Mouse (Mus musculus): ENCODE measurements around the gene Prpf19. TPM values are rescaled to one million over a fixed set of nuclear protein-coding genes. Genes with fewer than 3 reads are reported as not detected.

The Prpf19 gene
- polyA plus RNA-seq, 1 experiment from 2014 or later = 45.5 TPM

DNA sequence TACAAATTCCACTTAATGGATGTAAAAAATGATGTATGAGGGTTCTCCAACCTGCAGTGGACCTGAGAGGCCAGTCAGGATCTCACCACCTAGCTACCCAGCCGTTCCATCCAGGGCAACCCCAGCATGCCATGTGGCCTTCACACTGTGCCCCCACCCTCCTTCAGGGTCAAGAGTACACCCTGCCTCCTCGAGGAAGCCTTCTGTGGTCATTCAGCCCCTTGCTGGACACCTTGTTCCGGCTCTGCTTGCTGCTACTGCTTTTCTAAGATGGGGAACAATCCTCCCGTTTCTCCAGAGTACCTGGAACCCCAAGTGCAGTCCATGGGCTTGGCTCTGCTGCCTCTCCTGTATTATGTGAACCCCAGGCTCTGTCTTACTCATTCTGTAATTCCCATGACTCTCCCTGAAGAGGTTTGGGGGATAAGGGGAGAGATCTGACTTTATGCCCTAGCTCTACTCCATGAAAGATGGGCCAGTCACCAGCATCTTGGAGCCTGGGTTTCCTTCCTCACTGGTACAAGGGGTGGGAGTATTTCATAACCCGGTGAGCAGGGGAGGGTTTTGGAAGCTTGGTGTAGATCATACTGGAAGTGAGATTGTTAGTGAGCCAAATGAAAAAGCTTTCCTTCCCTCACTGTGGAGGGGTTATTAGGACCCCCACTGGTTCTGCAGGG, 26.9 kb upstream of the Prpf19 start:
- peak overlapping the region; percentile 98 for H3K9ac ChIP-seq (ENCODE audit: low read length)
- peak overlapping the region; percentile 91 for H3K4me2 ChIP-seq (ENCODE audit: low read length)
- WGBS = 27% methylated on average over 5 of the region's 5 CpGs
- no peaks in the 10 kb centered on the region for H3K27me3 ChIP-seq (replicated peaks; ENCODE audit: control insufficient read depth, insufficient read depth, low read length)
- H3K36me3 ChIP-seq (ENCODE audit: control insufficient read depth, insufficient read depth, low read length) = peaks cover 63% of the 10 kb centered on the region
- no peaks in the 10 kb centered on the region for H3K9me3 ChIP-seq (replicated peaks; ENCODE audit: control insufficient read depth, low read length)
- peaks cover 19% of the 10 kb centered on the region for H3K4me1 ChIP-seq (ENCODE audit: control insufficient read depth, insufficient read depth, low read length)
- DNase-seq (ENCODE audit: low spot score) (no peak), ATAC-seq (no peak)
- peak overlapping the region; percentile 95 for H3K4me3 ChIP-seq (ENCODE audit: low read depth, low read length)
- H3K27ac ChIP-seq (ENCODE audit: low read depth, low read length) = peak overlapping the region; percentile 46; the same call in 1 of the 2 replicates

DNA sequence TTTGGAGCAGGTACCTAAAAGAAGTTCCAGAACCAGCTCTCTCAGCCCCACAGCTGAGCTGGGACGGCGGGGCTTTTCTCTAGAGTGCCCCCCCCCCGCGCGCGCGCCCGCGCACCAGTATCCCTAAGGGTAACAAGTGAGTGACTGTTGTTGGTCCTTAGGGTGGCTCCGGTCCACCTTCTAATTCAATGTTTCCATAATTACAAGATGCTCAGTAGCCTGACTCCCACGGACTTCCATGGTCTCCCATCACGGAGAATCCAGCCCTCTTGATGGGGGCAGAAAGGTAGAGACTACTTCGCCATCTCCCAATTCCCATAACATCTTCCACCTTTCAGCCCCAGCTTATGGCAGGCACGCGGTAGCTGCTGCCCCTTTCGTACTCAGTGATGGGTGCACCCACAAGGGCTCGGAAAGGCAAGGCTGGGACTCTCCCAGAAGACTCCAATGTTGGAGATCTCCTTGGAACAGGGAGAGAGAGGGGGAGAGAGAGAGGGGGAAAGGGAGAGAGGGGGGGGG, 26.3 kb upstream of the Prpf19 start:
- peaks cover 63% of the 10 kb centered on the region for H3K36me3 ChIP-seq (ENCODE audit: control insufficient read depth, insufficient read depth, low read length)
- H3K9ac ChIP-seq (ENCODE audit: low read length) = peak overlapping the region; percentile 98
- ATAC-seq = peak; percentile 38
- H3K27ac ChIP-seq (ENCODE audit: low read depth, low read length) = peak overlapping the region; percentile 92
- H3K4me2 ChIP-seq (ENCODE audit: low read length) = peak overlapping the region; percentile 91
- 0% methylated on average over 17 of the region's 17 CpGs for WGBS
- H3K27me3 ChIP-seq (replicated peaks; ENCODE audit: control insufficient read depth, insufficient read depth, low read length) = no peaks in the 10 kb centered on the region
- H3K4me3 ChIP-seq (ENCODE audit: low read depth, low read length) = peak overlapping the region; percentile 95
- no peaks in the 10 kb centered on the region for H3K9me3 ChIP-seq (replicated peaks; ENCODE audit: control insufficient read depth, low read length)
- H3K4me1 ChIP-seq (ENCODE audit: control insufficient read depth, insufficient read depth, low read length) = peaks cover 19% of the 10 kb centered on the region
- DNase-seq (ENCODE audit: low spot score) = peak; percentile 40

DNA sequence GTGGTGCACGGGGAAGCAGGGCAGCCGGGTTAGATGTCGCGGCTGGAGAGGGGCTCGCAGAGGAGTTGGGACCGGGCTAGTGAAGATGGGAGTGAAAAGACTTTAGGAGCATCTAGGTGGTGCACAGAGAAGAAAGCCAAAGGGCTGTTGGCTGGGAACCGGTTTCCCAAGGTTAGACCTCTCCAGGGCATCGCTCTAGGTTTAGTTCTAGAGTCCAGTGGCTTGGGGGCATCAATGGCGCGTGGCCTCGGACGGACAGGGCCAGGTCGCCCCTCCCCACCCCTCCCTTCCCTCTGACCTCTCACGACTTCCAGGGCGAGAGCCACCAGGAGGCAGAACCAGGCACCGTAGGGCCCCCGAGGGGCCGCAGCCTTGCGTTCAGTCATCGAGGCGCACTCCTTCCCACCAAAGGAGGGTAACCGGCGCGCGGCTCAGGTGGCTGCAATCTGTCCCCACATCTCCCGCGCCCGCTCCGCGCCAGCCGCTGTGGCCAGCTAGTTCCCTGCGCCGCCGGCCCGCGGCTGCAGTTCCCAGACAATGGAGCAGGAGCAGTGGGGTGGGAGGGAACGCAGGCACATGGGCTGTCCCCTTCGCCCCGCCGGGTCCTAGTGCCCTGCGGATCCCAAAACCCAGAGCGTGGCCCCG, 25.7 kb upstream of the Prpf19 start:
- H3K27me3 ChIP-seq (replicated peaks; ENCODE audit: control insufficient read depth, insufficient read depth, low read length) = no peaks in the 10 kb centered on the region
- ATAC-seq = peak; percentile 96
- no peaks in the 10 kb centered on the region for H3K9me3 ChIP-seq (replicated peaks; ENCODE audit: control insufficient read depth, low read length)
- peaks cover 19% of the 10 kb centered on the region for H3K4me1 ChIP-seq (ENCODE audit: control insufficient read depth, insufficient read depth, low read length)
- H3K36me3 ChIP-seq (ENCODE audit: control insufficient read depth, insufficient read depth, low read length) = peaks cover 63% of the 10 kb centered on the region
- peak overlapping the region; percentile 92 for H3K27ac ChIP-seq (ENCODE audit: low read depth, low read length)
- H3K9ac ChIP-seq (ENCODE audit: low read length) = peak overlapping the region; percentile 98
- peak; percentile 93 for DNase-seq (ENCODE audit: low spot score)
- peak overlapping the region; percentile 95 for H3K4me3 ChIP-seq (ENCODE audit: low read depth, low read length)
- WGBS = under 1% methylated on average over 42 of the region's 43 CpGs
- H3K4me2 ChIP-seq (ENCODE audit: low read length) = peak overlapping the region; percentile 91

DNA sequence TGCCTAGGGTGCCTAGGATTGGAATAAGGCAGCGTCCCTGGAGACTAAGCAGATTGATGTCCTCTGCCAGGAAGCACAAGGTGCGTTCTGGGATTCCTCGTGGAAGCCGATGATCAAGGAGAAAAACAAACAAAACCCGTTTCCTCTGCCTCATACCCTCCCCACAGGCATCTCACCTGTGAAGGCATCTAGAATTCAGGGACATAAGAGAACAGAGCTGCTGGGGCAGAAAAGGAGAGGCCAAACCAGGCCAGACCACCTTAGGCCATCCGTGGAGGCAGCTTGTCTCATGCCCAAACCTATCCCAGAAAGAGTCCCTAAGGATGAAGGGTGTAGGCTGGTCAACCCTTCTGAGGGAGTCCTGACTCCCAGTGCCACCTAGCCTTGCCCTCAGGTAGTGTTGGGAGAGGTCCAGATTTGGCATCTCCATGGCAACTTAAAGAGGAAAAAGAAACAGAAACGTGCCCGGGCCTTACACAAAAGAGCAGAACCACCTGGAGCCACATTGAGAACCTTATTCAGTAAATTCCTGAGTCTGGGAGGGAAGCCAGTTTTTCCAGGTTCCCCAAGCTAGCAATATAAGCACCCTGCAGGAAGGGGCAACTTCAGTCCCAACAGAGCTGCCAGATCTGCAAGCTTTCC, 25.0 kb upstream of the Prpf19 start, which contains the start of gene Tmem132a:
TSS of gene Tmem132a (minus strand) at position 55 of the 642 bp plus-strand sequence.
- peak within 1 kb of the TSS; percentile 95 for H3K4me3 ChIP-seq (ENCODE audit: low read depth, low read length)
- WGBS = 2% methylated on average over 8 of the region's 8 CpGs
- H3K27me3 ChIP-seq (replicated peaks; ENCODE audit: control insufficient read depth, insufficient read depth, low read length) = no peaks in the 10 kb centered on the region
- ATAC-seq = peak; percentile 33
- DNase-seq (ENCODE audit: low spot score) = peak; percentile 35
- peak within 1 kb of the TSS; percentile 91 for H3K4me2 ChIP-seq (ENCODE audit: low read length)
- H3K27ac ChIP-seq (ENCODE audit: low read depth, low read length) = peak within 1 kb of the TSS; percentile 92
- peaks cover 57% of the 10 kb centered on the region for H3K36me3 ChIP-seq (ENCODE audit: control insufficient read depth, insufficient read depth, low read length)
- H3K4me1 ChIP-seq (ENCODE audit: control insufficient read depth, insufficient read depth, low read length) = peaks cover 19% of the 10 kb centered on the region
- peak within 1 kb of the TSS; percentile 98 for H3K9ac ChIP-seq (ENCODE audit: low read length)
- H3K9me3 ChIP-seq (replicated peaks; ENCODE audit: control insufficient read depth, low read length) = no peaks in the 10 kb centered on the region

GRCm38 (mm10) chr19:10870676-10871075, 24.4 kb upstream of the Prpf19 start:
- Histone ChIP-seq H3K9ac (ENCODE audit: low read length) (peak overlapping the region; percentile 98), H3K4me2 (ENCODE audit: low read length) (no peak overlapping the region), H3K27me3 (replicated peaks; ENCODE audit: control insufficient read depth, insufficient read depth, low read length) (no peaks in the 10 kb centered on the region), H3K4me3 (ENCODE audit: low read depth, low read length) (no peak overlapping the region), H3K9me3 (replicated peaks; ENCODE audit: control insufficient read depth, low read length) (no peaks in the 10 kb centered on the region), H3K36me3 (ENCODE audit: control insufficient read depth, insufficient read depth, low read length) (peaks cover 50% of the 10 kb centered on the region), H3K27ac (ENCODE audit: low read depth, low read length) (no peak overlapping the region), H3K4me1 (ENCODE audit: control insufficient read depth, insufficient read depth, low read length) (peaks cover 19% of the 10 kb centered on the region)
- WGBS = 89% methylated on average over 3 of the region's 3 CpGs
- ATAC-seq (no peak), DNase-seq (ENCODE audit: low spot score) (no peak)

- H3K4me3 ChIP-seq (ENCODE audit: low read depth, low read length) = no peak overlapping the region
- no peak overlapping the region for H3K27ac ChIP-seq (ENCODE audit: low read depth, low read length)
- H3K9ac ChIP-seq (ENCODE audit: low read length) = no peak overlapping the region
- peaks cover 19% of the 10 kb centered on the region for H3K4me1 ChIP-seq (ENCODE audit: control insufficient read depth, insufficient read depth, low read length)
- WGBS = 83% methylated on average over 14 of the region's 14 CpGs
- DNase-seq (ENCODE audit: low spot score) (no peak), ATAC-seq (no peak)
- H3K9me3 ChIP-seq (replicated peaks; ENCODE audit: control insufficient read depth, low read length) = no peaks in the 10 kb centered on the region
- H3K36me3 ChIP-seq (ENCODE audit: control insufficient read depth, insufficient read depth, low read length) = peaks cover 44% of the 10 kb centered on the region
- H3K4me2 ChIP-seq (ENCODE audit: low read length) = no peak overlapping the region
- H3K27me3 ChIP-seq (replicated peaks; ENCODE audit: control insufficient read depth, insufficient read depth, low read length) = no peaks in the 10 kb centered on the region
These were observed 23.6 kb upstream of the Prpf19 start for GRCm38 (mm10) chr19:10871328-10871961.

DNA sequence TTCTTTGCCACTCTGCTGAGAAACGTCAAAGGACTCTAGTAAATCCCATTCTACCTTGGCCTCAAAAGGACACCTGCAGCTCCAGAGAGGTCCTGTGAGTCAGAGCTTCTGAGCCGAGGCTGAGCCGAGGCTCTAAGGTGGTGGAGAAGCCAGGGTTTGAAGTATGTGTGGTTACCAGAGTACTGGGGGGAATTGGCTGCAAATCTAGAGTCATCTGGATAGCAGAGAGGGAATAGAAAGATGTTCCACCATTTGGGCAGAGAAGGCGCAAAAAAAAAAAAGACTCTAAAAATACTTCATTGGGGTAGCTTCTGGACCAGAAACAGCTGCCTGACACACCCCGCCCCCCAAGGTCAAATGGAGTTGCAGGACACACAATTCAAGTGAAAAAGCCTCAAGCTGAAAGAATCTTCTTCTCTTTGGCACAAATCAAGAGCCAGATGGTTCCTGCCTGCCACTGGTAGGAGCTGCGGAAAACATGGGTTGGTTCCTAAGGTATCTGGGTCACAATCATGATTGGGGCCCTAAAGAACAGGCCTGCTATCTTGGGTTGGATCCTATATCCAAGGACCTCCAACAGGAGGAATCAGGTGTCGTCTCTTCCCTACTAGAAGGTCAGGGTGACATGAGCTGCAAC, 16.7 kb upstream of the Prpf19 start:
- DNase-seq (ENCODE audit: low spot score) = no peak
- 86% methylated on average over 7 of the region's 7 CpGs for WGBS

More for the DNA sequence above, 16.7 kb upstream of the Prpf19 start:
- no peak overlapping the region for H3K9ac ChIP-seq (ENCODE audit: low read length)
- no peak overlapping the region for H3K4me3 ChIP-seq (ENCODE audit: low read depth, low read length)
- H3K4me2 ChIP-seq (ENCODE audit: low read length) = no peak overlapping the region
- H3K36me3 ChIP-seq (ENCODE audit: control insufficient read depth, insufficient read depth, low read length) = peaks cover 11% of the 10 kb centered on the region
- no peaks in the 10 kb centered on the region for H3K9me3 ChIP-seq (replicated peaks; ENCODE audit: control insufficient read depth, low read length)
- peaks cover 14% of the 10 kb centered on the region for H3K4me1 ChIP-seq (ENCODE audit: control insufficient read depth, insufficient read depth, low read length)
- H3K27ac ChIP-seq (ENCODE audit: low read depth, low read length) = no peak overlapping the region
- H3K27me3 ChIP-seq (replicated peaks; ENCODE audit: control insufficient read depth, insufficient read depth, low read length) = no peaks in the 10 kb centered on the region
- no peak for ATAC-seq
